Mouse (Mus musculus) heart, postnatal 0 days (tissue): ENCODE data around the gene Guca2b.

Experiments used
- CTCF ChIP-seq: IDR thresholded peaks from 2 replicates; pipeline ENCODE4 v1.5.1; 2016; ENCODE audit warnings: antibody characterized with exemption, control low read depth, low read depth
- EP300 ChIP-seq: IDR thresholded peaks from 2 replicates; pipeline ENCODE4 v1.6.1; 2016; ENCODE audit warnings: antibody characterized with exemption, low read depth

GRCm38 (mm10) chr4:119668596-119668995 lies 9.8 kb upstream of the Guca2b start:
- no peak for TF ChIP-seq CTCF
- TF ChIP-seq EP300: no peak
